Mouse (Mus musculus) CH12.LX (cell line): ENCODE measurements around the gene Syne1. TPM values are rescaled to one million over a fixed set of nuclear protein-coding genes. Genes with fewer than 3 reads are reported as not detected.

Source experiments
- DNase-seq: peaks from one replicate; pipeline ENCODE4 v3.0.0-alpha.2; 2013; ENCODE audit errors: extremely low read depth
- H3K27ac ChIP-seq: 2 replicates; pipeline ENCODE4 v1.5.1; 2012; ENCODE audit warnings: low read depth, mild to moderate bottlenecking, control low read depth, moderate library complexity; ENCODE audit not compliant: insufficient read depth
- H3K27me3 ChIP-seq: replicated peaks from 2 replicates; pipeline ENCODE3; 2012; ENCODE audit warnings: inconsistent platforms
- H3K36me3 ChIP-seq, 2 experiments: replicated peaks in 1 of 2; 2 replicates each; pipeline versions ENCODE3 to v1.6.1; 2012; ENCODE audit warnings: inconsistent platforms in 1 of 2, low read length in 1 of 2, mild to moderate bottlenecking in 1 of 2, mixed read lengths in 1 of 2, moderate library complexity in 1 of 2; ENCODE audit not compliant: control insufficient read depth in 1 of 2, insufficient read depth in 1 of 2
- H3K4me1 ChIP-seq, 2 experiments: 2 replicates each; pipeline ENCODE4 v1.6.1; 2012; ENCODE audit warnings: inconsistent platforms in 1 of 2, moderate library complexity in 1 of 2; ENCODE audit not compliant: insufficient read depth in 2 of 2, control insufficient read depth in 1 of 2
- H3K4me2 ChIP-seq: 2 replicates; pipeline ENCODE4 v1.6.1; 2012; ENCODE audit warnings: low read depth, mild to moderate bottlenecking, control low read depth; ENCODE audit not compliant: poor library complexity, insufficient read depth, severe bottlenecking
- H3K4me3 ChIP-seq, 3 experiments: fragments of 150-350 bp in 1 of 3; sonication (generic) in 1 of 3; replicated peaks in 1 of 3; 2 replicates each; pipeline versions ENCODE3 to v1.5.1; 2011 to 2012; ENCODE audit warnings: low read depth in 2 of 3, low read length in 2 of 3, mild to moderate bottlenecking in 2 of 3, moderate library complexity in 2 of 3, control low read depth in 1 of 3, improper control_type of control experiment in 1 of 3, inconsistent platforms in 1 of 3, mixed read lengths in 1 of 3; ENCODE audit not compliant: poor library complexity in 1 of 3
- H3K79me2 ChIP-seq: replicated peaks from 2 replicates; pipeline ENCODE4 v1.6.1; 2012; ENCODE audit warnings: mild to moderate bottlenecking, moderate library complexity; ENCODE audit not compliant: control insufficient read depth, poor library complexity, insufficient read depth, severe bottlenecking; ENCODE audit errors: extremely low read depth
- H3K9ac ChIP-seq: 2 replicates; pipeline ENCODE4 v1.6.1; 2012; ENCODE audit warnings: low read depth, mild to moderate bottlenecking, control low read depth, moderate library complexity; ENCODE audit not compliant: insufficient read depth
- H3K9me3 ChIP-seq: replicated peaks from 2 replicates; pipeline ENCODE3; 2012; ENCODE audit warnings: low read length, inconsistent platforms, mixed read lengths
- BHLHE40 ChIP-seq: IDR thresholded peaks from 2 replicates; pipeline ENCODE4 v1.6.1; 2011; ENCODE audit warnings: mild to moderate bottlenecking, low read depth, low read length, improper control_type of control experiment
- CHD1 ChIP-seq: IDR thresholded peaks from 2 replicates; pipeline ENCODE4 v1.6.1; 2012; ENCODE audit warnings: low read depth, low read length, improper control_type of control experiment, inconsistent platforms
- ELF1 ChIP-seq: IDR thresholded peaks from 2 replicates; pipeline ENCODE4 v1.6.1; 2014; ENCODE audit warnings: low read depth, mild to moderate bottlenecking, inconsistent platforms, low read length, improper control_type of control experiment
- EP300 ChIP-seq: IDR thresholded peaks from 2 replicates; pipeline ENCODE4 v1.6.1; 2011; ENCODE audit warnings: low read length, improper control_type of control experiment
- ETS1 ChIP-seq: conservative IDR thresholded peaks from 2 replicates; pipeline ENCODE4 v1.6.1; 2012; ENCODE audit warnings: low read depth, mild to moderate bottlenecking, inconsistent platforms, low read length, improper control_type of control experiment, moderate library complexity
- GABPA ChIP-seq: IDR thresholded peaks from 2 replicates; pipeline ENCODE4 v1.6.1; 2012; ENCODE audit warnings: low read depth, low read length, improper control_type of control experiment, inconsistent platforms; ENCODE audit not compliant: insufficient replicate concordance
- IRF4 ChIP-seq: IDR thresholded peaks from 2 replicates; pipeline ENCODE4 v1.6.1; 2014; ENCODE audit warnings: low read depth, mild to moderate bottlenecking, inconsistent platforms, low read length, improper control_type of control experiment
- MEF2A ChIP-seq: IDR thresholded peaks from 2 replicates; pipeline ENCODE4 v1.6.1; 2014; ENCODE audit warnings: low read depth, mild to moderate bottlenecking, inconsistent platforms, low read length, improper control_type of control experiment, borderline replicate concordance
- MXI1 ChIP-seq: IDR thresholded peaks from 2 replicates; pipeline ENCODE4 v1.6.1; 2011; ENCODE audit warnings: mild to moderate bottlenecking, low read depth, low read length, improper control_type of control experiment
- PAX5 ChIP-seq: IDR thresholded peaks from 2 replicates; pipeline ENCODE4 v1.6.1; 2012; ENCODE audit warnings: low read length, inconsistent platforms, mixed read lengths
- POLR2A ChIP-seq: IDR thresholded peaks from 2 replicates; pipeline ENCODE4 v1.6.1; 2011; ENCODE audit warnings: low read depth, mild to moderate bottlenecking, improper control_type of control experiment, low read length
- RAD21 ChIP-seq: IDR thresholded peaks from 2 replicates; pipeline ENCODE4 v1.6.1; 2011; ENCODE audit warnings: low read depth, mild to moderate bottlenecking, low read length, improper control_type of control experiment, moderate library complexity
- RCOR1 ChIP-seq: conservative IDR thresholded peaks from 2 replicates; pipeline ENCODE4 v1.6.1; 2012; ENCODE audit warnings: low read depth, mild to moderate bottlenecking, inconsistent platforms, low read length, improper control_type of control experiment
- SMC3 ChIP-seq: IDR thresholded peaks from 2 replicates; pipeline ENCODE4 v1.6.1; 2011; ENCODE audit warnings: low read depth, low read length, improper control_type of control experiment
- TCF12 ChIP-seq: IDR thresholded peaks from 2 replicates; pipeline ENCODE4 v1.6.1; 2014; ENCODE audit warnings: low read depth, mild to moderate bottlenecking, inconsistent platforms, low read length, improper control_type of control experiment
- ZC3H11A ChIP-seq: IDR thresholded peaks from 2 replicates; pipeline ENCODE4 v1.6.1; 2012; ENCODE audit warnings: low read depth, mild to moderate bottlenecking, inconsistent platforms, low read length, improper control_type of control experiment
- ZKSCAN1 ChIP-seq: IDR thresholded peaks from 2 replicates; pipeline ENCODE4 v1.6.1; 2012; ENCODE audit warnings: low read depth, inconsistent platforms, low read length, improper control_type of control experiment, borderline replicate concordance
- ZNF384 ChIP-seq: IDR thresholded peaks from 2 replicates; pipeline ENCODE4 v1.6.1; 2012; ENCODE audit warnings: low read depth, low read length, improper control_type of control experiment, inconsistent platforms
- dilution Hi-C: fragments of 300-500 bp; cut with MboI; formaldehyde crosslinking; loops from 2 replicates; pipeline ENCODE4 v1.14.3; 2020; ENCODE audit warnings: low sequenced_read_pairs; ENCODE audit not compliant: extremely low pct_unique_long_range_greater_than_20kb, extremely low pct_ligation_motif_present
- in situ Hi-C: fragments of 300-500 bp; cut with MboI; formaldehyde crosslinking; loops from 3 replicates; pipeline ENCODE4 v1.14.3; 2019; ENCODE audit warnings: low sequenced_read_pairs, low pct_ligation_motif_present, low pct_unique_long_range_greater_than_20kb, mixed read lengths
- polyA plus RNA-seq: library from polyadenylated mRNA; unstranded; fragments of >175 nt; gene quantifications from 2 replicates; pipeline ENCODE4 v1.2.1, GENCODE M21; 2012; ENCODE audit warnings: low read depth; ENCODE audit not compliant: insufficient read length
- total RNA-seq, 2 experiments: library from RNA; depleted of rRNA; stranded (reverse); fragments of 300-350 nt in 1 of 2; fragments of >200 nt in 1 of 2; gene quantifications; 2 replicates each; pipeline ENCODE4 v1.2.3; 2012 to 2014

The Syne1 gene
- total and polyA plus RNA-seq, 3 experiments: 3.1 to 7.6 (median 3.6) TPM

DNA sequence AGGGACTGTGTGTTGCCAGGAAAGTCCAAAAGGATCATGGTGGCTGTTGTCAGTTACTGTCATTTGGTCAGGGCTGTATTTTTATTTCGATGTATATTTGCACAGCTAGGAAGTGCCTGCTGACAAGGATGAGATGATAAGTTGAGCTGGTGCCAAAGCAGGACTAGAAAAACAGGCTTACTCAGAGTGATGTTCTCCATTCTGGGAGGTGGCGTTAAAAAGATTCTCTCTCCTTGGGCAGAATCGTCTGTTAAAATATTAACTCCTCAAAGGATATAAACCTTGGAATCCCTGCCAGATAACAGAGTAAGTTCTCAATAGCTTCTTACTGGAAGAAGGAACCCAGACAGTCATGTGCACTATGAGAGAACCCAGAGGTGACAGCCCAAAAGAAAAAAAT is 557.5 kb downstream of the Syne1 start:
- in situ Hi-C loops: loop anchor here (25.0 kb wide), 1 partner anchor 357 kb away; no protein-coding TSS in a partner anchor
- Histone ChIP-seq H3K9ac (no peak overlapping the region), H3K36me3 (no peaks in the 10 kb centered on the region), H3K9me3 (no peaks in the 10 kb centered on the region), H3K27ac (no peak overlapping the region), H3K4me1 (peaks cover 0 to 4% of the 10 kb centered on the region in 2 experiments; a peak in 1 of 4 replicates), H3K4me2 (no peak overlapping the region), H3K79me2 (no peaks in the 10 kb centered on the region), H3K27me3 (no peaks in the 10 kb centered on the region), H3K4me3 (no peak overlapping the region)
- dilution Hi-C loops: no loop called here
- TF ChIP-seq POLR2A: no peak
- TF ChIP-seq ZKSCAN1: no peak
- no peak for TF ChIP-seq ETS1
- TF ChIP-seq EP300: no peak
- no peak for TF ChIP-seq TCF12
- TF ChIP-seq RAD21: no peak
- no peak for TF ChIP-seq CHD1
- TF ChIP-seq BHLHE40: no peak
- TF ChIP-seq ELF1: no peak
- TF ChIP-seq ZC3H11A: no peak
- TF ChIP-seq SMC3: no peak
- no peak for DNase-seq

DNA sequence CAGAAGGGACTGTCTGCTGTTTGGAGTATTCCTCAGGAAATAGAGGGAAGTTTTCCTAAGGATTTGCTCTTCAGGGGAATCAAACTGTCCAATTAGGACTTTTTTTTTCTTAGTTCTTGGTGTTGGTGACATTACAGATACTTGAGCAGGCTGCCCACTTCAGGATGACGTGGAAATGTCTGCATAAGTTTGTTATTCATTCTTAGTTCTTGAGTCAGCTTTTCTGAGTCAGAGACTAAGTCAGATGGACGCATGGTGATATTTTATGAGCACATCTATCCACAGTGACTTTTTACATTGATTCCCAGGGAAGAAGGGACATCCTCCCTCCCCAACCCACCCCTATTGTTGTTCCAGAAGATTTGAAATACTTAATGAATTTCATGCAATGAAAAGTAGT is 567.4 kb downstream of the Syne1 start:
- no peaks in the 10 kb centered on the region for H3K27me3 ChIP-seq
- H3K9me3 ChIP-seq: no peaks in the 10 kb centered on the region
- H3K79me2 ChIP-seq: no peaks in the 10 kb centered on the region
- dilution Hi-C loops: no loop called here
- no peak overlapping the region for H3K4me3 ChIP-seq
- no peak for DNase-seq
- H3K4me2 ChIP-seq: no peak overlapping the region
- no peak overlapping the region for H3K9ac ChIP-seq
- H3K36me3 ChIP-seq: no peaks in the 10 kb centered on the region
- in situ Hi-C loops: loop anchor here (25.0 kb wide), 1 partner anchor 347 kb away; no protein-coding TSS in a partner anchor
- no peak overlapping the region for H3K27ac ChIP-seq
- H3K4me1 ChIP-seq: peaks cover 0 to 10% of the 10 kb centered on the region in 2 experiments; a peak in 2 of 4 replicates
- TF ChIP-seq ETS1 (no peak), ELF1 (no peak), ZNF384 (no peak), POLR2A (no peak), ZC3H11A (no peak), ZKSCAN1 (no peak), IRF4 (no peak), MXI1 (no peak), PAX5 (no peak), BHLHE40 (no peak), GABPA (no peak), RAD21 (no peak), RCOR1 (no peak), MEF2A (no peak)
